Mouse (Mus musculus) intestine, embryonic 14.5 days (tissue): ENCODE measurements around the gene Efna1. TPM values are rescaled to one million over a fixed set of nuclear protein-coding genes. Genes with fewer than 3 reads are reported as not detected.
A peak's percentile ranks its signal among the peaks of the same experiment; 100 is the strongest.

Source experiments
- ATAC-seq: fragments of 200-750 bp; cut with Nextera tagmentation; replicated peaks from 2 replicates; pipeline ENCODE4 v1.8.0; 2017; ENCODE audit warnings: low read depth, moderate number of reproducible peaks, moderate TSS enrichment, moderate library complexity; ENCODE audit not compliant: low FRiP score, low TSS enrichment
- DNase-seq: peaks from one replicate; pipeline ENCODE4 v3.0.0-alpha.2; 2018; ENCODE audit warnings: low spot score
- H3K27ac ChIP-seq: fragments of 300-500 bp; sonication (generic); 2 replicates; pipeline ENCODE4 v1.5.1; 2014; ENCODE audit warnings: low read depth, mild to moderate bottlenecking, control low read depth
- H3K27me3 ChIP-seq: fragments of 300-500 bp; sonication (generic); replicated peaks from 2 replicates; pipeline ENCODE4 v1.6.1; 2014; ENCODE audit warnings: low read length, control low read depth; ENCODE audit not compliant: control insufficient read depth, insufficient read depth
- H3K36me3 ChIP-seq: fragments of 300-500 bp; sonication (generic); 2 replicates; pipeline ENCODE4 v1.6.1; 2014; ENCODE audit warnings: low read length, control low read depth; ENCODE audit not compliant: control insufficient read depth, insufficient read depth
- H3K4me1 ChIP-seq: fragments of 300-500 bp; sonication (generic); replicated peaks from 2 replicates; pipeline ENCODE4 v1.6.1; 2014; ENCODE audit warnings: low read length, control low read depth, mixed read lengths; ENCODE audit not compliant: control insufficient read depth, insufficient read depth
- H3K4me2 ChIP-seq: fragments of 300-500 bp; sonication (generic); 2 replicates; pipeline ENCODE4 v1.6.1; 2014; ENCODE audit warnings: low read length
- H3K4me3 ChIP-seq: fragments of 300-500 bp; sonication (generic); 2 replicates; pipeline ENCODE4 v1.5.1; 2014; ENCODE audit warnings: low read depth, low read length, control low read depth, mixed read lengths
- H3K9ac ChIP-seq: fragments of 300-500 bp; sonication (generic); 2 replicates; pipeline ENCODE4 v1.6.1; 2014; ENCODE audit warnings: mild to moderate bottlenecking, low read length
- H3K9me3 ChIP-seq: fragments of 300-500 bp; sonication (generic); 2 replicates; pipeline ENCODE4 v1.6.1; 2016; ENCODE audit warnings: low read length, control low read depth; ENCODE audit not compliant: control insufficient read depth
- WGBS: fragments of 180-500 bp; shearing (Covaris S2); extraction: QIAGEN DNeasy Blood & Tissue Kit; methylation state at CpG from one replicate; pipeline ENCODE4 v1.1.7; 2014; 5-methylcytosine and 5-hydroxymethylcytosine counted together
- polyA plus RNA-seq: library from polyadenylated mRNA; unstranded; fragments of >200 nt; fragmentation: Nextera tagmentation; extraction: Ambion mirVana; gene quantifications from 2 replicates; pipeline ENCODE4 v1.2.1, GENCODE M21; 2014

The Efna1 gene
- polyA plus RNA-seq, 1 experiment from 2014 or later = 46.2 TPM

DNA sequence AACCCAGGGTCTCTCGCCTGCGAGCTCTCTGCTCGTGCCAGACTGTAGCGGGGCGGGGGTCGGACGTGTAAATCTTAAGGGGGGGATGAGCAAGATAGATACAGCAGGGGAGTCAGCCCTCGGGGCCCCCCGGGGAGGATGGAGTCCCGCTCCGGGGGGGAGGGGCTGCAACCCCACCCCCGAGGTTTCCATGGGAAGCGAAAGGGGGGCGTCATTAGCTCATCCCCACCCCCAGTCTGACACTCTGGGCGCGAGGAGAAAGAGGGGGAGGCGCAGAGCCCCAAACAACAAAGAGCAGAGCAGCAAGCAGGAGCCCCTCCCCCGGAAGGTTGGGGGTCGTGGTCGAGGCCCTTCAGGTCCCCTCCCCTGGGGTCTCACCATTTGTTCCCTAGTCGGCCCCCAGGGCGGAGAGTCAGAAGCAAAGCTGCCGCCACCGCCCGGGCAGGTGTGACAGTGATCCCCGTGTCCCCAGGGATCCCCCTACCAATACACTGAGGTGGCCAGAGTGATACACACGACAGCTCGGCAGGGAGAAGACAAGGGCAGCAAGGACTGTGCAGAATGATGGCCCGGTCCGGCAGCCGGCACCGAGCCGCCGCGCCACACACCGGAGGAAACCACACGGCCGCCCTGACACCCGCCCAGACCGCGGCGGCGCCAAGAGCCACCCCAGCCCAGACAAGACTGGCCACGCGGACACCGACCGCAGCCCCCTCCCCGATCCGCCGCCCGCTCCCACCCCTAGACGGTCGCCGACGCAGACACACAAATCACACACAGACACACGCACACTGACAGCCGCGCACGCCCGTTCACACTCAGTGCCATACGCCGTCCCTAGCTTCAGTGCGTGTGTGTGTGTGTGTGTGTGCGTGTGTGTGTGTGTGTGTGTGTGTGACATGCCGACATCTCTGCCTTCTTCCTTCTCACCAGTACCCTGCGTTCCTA, 40.5 kb upstream of the Efna1 start:
- ATAC-seq (peak; percentile 6; the same call in 1 of the 2 replicates), DNase-seq (peak; percentile 72)
- peak overlapping the region; percentile 49 for H3K4me3 ChIP-seq
- H3K4me1 ChIP-seq = peaks cover 38% of the 10 kb centered on the region
- no peaks in the 10 kb centered on the region for H3K36me3 ChIP-seq
- peak overlapping the region; percentile 29; the same call in 1 of the 2 replicates for H3K27ac ChIP-seq
- peaks cover 32% of the 10 kb centered on the region for H3K27me3 ChIP-seq
- H3K9ac ChIP-seq = peak overlapping the region; percentile 48
- H3K4me2 ChIP-seq = peak overlapping the region; percentile 65
- WGBS = under 1% methylated on average over 62 of the region's 66 CpGs
- H3K9me3 ChIP-seq = no peaks in the 10 kb centered on the region

DNA sequence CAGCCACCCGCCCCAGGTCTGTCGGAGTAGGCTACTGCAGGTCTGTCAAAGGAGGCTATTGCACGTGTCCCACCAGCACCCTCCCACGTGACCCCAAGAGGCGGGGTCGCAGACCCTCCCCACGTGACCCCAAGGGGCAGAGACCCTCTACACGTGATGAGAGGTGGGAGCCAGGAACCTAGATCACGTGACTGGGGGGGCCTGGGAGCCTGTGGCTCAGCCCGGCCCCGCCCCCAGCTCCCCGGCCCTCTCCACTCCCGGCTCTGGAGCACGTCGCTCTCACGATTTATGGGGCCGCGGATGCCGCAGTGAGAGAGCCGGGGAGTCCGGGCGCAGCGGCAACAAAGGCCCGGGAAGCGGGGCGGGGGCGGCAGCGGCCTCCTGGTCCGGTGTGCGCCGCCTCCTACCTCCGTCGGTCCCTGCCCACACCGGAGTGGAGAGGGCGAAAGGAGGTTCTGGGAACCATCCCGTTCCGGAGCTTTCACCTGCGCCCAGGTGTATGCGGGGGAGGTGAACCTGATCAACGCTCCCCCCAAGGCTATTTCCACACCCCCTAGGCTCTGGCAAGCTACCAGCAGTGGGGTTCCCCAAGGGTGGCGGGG, 39.7 kb upstream of the Efna1 start:
- ATAC-seq (no peak; the same call in 1 of the 2 replicates), DNase-seq (peak; percentile 84)
- no peaks in the 10 kb centered on the region for H3K9me3 ChIP-seq
- peaks cover 45% of the 10 kb centered on the region for H3K4me1 ChIP-seq
- peaks cover 32% of the 10 kb centered on the region for H3K27me3 ChIP-seq
- H3K27ac ChIP-seq = peak overlapping the region; percentile 29; the same call in 1 of the 2 replicates
- H3K4me3 ChIP-seq = peak overlapping the region; percentile 49
- no peaks in the 10 kb centered on the region for H3K36me3 ChIP-seq
- under 1% methylated on average over 41 of the region's 41 CpGs for WGBS
- peak overlapping the region; percentile 65 for H3K4me2 ChIP-seq
- peak overlapping the region; percentile 48 for H3K9ac ChIP-seq

DNA sequence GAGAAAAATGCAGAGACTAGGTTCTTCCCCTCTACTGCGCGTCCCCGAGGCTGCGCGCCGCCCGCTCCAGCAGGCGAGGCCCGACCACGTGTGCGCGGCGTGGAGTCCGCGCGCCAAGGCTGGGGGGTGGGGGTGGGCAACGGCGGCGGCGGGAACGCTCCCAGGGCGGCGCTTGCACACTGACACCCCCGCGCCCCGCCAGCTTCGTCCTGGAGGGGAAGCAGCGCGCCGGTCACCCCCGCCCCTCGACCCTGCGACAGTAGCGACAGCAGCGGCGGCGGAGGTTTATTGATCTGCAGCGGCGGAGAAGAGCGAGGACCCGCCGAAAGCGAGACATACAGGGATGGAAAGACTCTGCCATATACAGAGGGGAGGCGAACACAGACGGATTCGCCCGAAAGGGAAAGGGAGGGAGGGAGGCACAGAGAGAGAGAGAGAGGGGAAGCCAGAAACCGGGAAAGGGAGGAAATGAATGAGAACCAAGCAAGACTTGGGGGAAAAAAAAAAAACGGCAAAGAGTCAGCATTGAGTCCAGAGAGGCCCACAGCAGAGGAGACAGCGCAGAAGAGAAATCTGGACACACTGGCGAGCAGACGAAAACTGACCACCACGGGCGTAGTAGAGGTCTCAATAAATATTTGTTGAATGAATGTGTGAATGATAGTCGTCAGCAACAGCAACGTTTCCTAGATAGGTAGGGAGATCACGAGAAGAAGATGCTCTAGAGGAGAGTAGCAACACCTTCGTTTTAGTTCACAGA, 38.8 kb upstream of the Efna1 start:
- Histone ChIP-seq H3K36me3 (no peaks in the 10 kb centered on the region), H3K9me3 (no peaks in the 10 kb centered on the region), H3K4me1 (peaks cover 53% of the 10 kb centered on the region), H3K9ac (peak overlapping the region; percentile 35; the same call in 1 of the 2 replicates), H3K27ac (peak overlapping the region; percentile 54; the same call in 1 of the 2 replicates), H3K4me3 (peak overlapping the region; percentile 49), H3K27me3 (peaks cover 32% of the 10 kb centered on the region), H3K4me2 (peak overlapping the region; percentile 65)
- ATAC-seq (no peak), DNase-seq (peak; percentile 73)
- WGBS = 2% methylated on average over 58 of the region's 58 CpGs

DNA sequence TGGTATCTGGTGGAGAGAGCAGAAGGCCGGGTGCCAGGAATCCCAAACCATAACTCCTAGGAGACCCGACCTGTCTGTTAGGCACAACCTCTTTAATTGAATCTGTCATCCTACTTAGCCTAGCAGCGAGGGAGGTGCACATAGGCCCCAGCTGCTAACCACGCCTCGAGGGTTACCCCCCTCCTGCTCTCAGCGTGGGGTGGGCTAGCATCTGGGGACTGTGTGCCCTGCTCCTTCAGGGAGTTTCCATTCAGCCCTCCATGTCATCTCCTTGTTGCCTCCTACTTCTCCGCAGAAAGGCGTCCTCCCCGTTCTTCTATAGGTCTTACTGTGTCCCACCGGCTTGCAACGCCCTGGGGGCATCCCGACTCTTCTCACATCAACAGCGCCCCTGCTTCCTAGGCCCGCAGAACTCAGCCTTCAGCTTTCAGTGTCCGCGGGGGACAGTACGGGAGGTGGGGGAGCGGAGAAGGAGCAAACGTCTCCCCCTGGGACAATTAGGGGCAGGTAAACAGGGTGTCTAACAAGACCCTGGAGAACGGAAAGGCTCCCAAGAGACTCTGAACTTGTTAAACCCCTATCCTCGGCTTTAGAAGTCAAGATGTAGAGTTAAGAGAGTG, 38.1 kb upstream of the Efna1 start:
- peak overlapping the region; percentile 35; the same call in 1 of the 2 replicates for H3K9ac ChIP-seq
- H3K9me3 ChIP-seq = no peaks in the 10 kb centered on the region
- peaks cover 32% of the 10 kb centered on the region for H3K27me3 ChIP-seq
- DNase-seq (peak; percentile 69), ATAC-seq (no peak)
- peak overlapping the region; percentile 49 for H3K4me3 ChIP-seq
- no peaks in the 10 kb centered on the region for H3K36me3 ChIP-seq
- WGBS = 23% methylated on average over 21 of the region's 21 CpGs
- no peak overlapping the region for H3K27ac ChIP-seq
- H3K4me2 ChIP-seq = peak overlapping the region; percentile 65
- H3K4me1 ChIP-seq = peaks cover 56% of the 10 kb centered on the region

DNA sequence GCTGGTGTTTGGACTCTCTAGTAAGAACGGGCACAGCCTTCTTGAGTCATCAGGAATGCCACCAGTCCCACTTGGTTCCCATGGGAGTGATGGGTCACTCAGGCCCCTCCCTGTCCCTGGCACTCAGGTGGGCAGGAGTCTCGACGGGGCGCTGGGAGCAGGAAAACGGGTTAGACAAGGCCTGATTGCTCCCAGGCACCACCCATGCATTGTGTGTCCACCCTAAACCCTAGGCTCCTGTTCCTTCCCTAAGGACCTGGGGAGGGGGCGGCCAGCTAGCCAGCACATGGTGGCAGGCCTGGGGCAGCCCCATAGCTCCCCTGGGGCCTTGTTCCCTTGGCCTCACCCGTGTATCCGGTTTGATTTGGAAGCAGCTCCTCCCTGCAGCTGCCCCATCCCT, 37.4 kb upstream of the Efna1 start:
- WGBS = 69% methylated on average over 8 of the region's 8 CpGs
- ATAC-seq = no peak

DNA sequence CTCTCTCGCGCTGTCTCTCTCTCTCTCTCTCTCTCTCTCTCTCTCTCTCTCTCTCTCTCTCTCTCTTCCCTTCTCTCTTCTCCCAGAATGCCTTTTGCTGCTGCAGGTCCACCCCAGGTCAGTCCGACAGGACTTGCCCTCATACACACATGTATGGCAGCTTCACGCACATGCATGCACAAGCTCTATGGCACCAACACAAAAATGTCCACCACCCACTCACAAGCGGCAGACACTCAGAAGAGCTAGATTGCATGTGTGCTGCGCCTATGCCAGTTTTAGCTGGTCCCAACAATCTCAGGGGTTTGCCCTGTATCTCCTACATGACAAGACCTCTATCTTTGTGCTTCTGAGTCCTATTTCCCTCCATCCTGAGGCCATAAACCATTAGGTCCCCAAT, 36.3 kb upstream of the Efna1 start:
- H3K4me1 ChIP-seq = peaks cover 56% of the 10 kb centered on the region

More for the DNA sequence above, 37.4 kb upstream of the Efna1 start:
- Histone ChIP-seq H3K4me2 (no peak overlapping the region), H3K4me1 (peaks cover 56% of the 10 kb centered on the region), H3K9ac (no peak overlapping the region), H3K36me3 (no peaks in the 10 kb centered on the region), H3K4me3 (no peak overlapping the region), H3K9me3 (no peaks in the 10 kb centered on the region), H3K27ac (no peak overlapping the region), H3K27me3 (peaks cover 32% of the 10 kb centered on the region)
- no peak for DNase-seq

DNA sequence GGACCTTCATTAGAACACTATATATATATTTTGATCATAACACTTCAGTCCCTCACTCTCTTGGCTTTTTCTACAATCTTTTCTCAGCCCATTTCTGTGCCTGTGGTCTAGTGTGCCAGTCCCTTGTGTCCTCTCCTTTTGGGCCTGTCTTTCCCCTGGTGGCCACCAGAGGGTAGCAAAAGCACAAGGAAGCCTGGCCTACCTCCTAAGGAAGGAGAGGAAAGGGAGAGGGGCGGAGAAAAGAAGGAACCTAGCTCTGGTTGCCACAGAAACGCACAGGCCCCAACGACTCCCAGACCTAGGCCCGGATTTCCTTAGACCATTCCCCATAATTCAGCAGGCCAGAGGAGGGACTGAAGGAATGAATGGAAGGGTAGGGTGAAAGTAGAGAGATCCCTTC, 35.9 kb upstream of the Efna1 start:
- no peak overlapping the region for H3K9ac ChIP-seq
- H3K4me2 ChIP-seq = peak overlapping the region; percentile 34
- peak; percentile 89 for DNase-seq
- H3K36me3 ChIP-seq = no peaks in the 10 kb centered on the region
- peaks cover 32% of the 10 kb centered on the region for H3K27me3 ChIP-seq
- peak; percentile 28; the same call in 1 of the 2 replicates for ATAC-seq
- no peak overlapping the region for H3K27ac ChIP-seq
- peaks cover 54% of the 10 kb centered on the region for H3K4me1 ChIP-seq
- no peaks in the 10 kb centered on the region for H3K9me3 ChIP-seq
- no peak overlapping the region for H3K4me3 ChIP-seq
- WGBS = 0% methylated on average over 4 of the region's 4 CpGs

More for the DNA sequence above, 36.3 kb upstream of the Efna1 start:
- Histone ChIP-seq H3K27me3 (peaks cover 32% of the 10 kb centered on the region), H3K4me2 (no peak overlapping the region; the same call in 1 of the 2 replicates), H3K9ac (no peak overlapping the region), H3K27ac (no peak overlapping the region), H3K36me3 (no peaks in the 10 kb centered on the region), H3K9me3 (no peaks in the 10 kb centered on the region), H3K4me3 (no peak overlapping the region)
- no peak for ATAC-seq
- DNase-seq = no peak
- WGBS = 64% methylated on average over 6 of the region's 6 CpGs
